Mouse (Mus musculus) 416B (cell line): Measurements from ENCODE around the gene Srbd1.

Source experiments
- DNase-seq: peaks from one replicate; pipeline ENCODE4 v3.0.0; 2011; ENCODE audit warnings: low read depth

The Srbd1 gene

DNA sequence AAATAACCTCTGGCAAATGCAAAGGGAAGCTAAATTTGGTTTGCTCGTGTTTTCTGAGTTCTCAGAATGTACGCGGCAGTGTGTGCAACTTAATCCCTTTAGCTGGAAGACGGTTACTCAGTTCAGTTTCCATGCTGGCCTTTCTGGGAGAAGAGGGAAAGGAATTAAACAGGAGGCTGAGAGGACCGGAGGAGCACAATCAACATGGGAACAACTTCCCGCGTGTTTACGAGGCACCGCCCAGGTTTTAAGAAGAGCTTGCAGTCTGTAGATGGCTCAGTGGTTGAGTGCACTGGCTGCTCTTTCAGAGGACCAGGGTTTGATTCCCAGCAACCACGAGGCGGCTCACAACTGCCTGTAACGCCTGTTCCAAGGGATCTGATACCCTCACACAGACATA is 109.8 kb downstream of the Srbd1 start:
- no peak for DNase-seq

DNA sequence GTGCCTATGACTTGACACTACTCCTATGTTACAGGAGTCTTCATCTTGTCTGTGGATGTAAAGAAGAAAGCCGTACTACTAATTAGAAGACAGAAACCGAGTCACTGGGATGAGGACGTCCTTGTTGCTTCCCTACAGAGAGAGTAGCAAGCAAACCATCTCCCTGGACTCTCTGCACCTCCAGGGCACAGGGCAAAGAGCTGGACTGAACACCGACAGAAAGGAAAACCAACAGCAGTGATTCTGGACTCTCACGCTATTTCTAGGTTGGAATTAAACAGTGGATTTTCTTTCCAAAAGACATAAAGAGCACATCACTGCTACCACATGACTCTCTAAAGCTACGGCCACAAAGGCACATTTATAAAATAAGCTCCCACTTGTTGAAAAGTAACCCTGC is 110.3 kb downstream of the Srbd1 start:
- no peak for DNase-seq

DNA sequence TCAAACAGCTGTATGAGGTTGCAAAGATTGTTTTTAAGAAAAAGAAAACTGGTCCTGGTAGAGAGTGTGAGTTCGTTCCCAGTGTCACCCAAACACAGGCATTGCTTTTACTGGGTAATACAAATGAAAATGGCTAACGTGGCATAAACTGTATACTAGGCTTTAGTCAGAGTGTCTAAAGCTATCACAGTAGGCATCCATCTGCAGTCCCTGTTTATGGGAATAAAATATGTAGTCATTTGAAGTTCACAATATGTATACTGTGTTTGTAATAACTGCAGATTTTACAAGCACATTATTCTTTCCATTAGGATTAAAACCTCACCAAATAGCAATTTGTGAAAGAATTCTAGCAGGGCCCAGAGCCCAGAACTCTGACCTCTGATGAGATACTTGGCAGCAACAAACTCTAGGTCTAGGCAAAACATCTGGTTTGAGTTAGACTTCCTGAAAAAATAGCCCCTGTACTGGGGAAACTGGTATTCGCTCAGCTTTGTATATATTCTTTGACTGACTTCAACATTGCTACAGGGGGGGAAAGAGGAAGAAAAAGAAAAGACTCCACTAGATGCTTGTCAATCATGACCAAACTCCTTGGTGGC is 112.8 kb downstream of the Srbd1 start:
- no peak for DNase-seq

DNA sequence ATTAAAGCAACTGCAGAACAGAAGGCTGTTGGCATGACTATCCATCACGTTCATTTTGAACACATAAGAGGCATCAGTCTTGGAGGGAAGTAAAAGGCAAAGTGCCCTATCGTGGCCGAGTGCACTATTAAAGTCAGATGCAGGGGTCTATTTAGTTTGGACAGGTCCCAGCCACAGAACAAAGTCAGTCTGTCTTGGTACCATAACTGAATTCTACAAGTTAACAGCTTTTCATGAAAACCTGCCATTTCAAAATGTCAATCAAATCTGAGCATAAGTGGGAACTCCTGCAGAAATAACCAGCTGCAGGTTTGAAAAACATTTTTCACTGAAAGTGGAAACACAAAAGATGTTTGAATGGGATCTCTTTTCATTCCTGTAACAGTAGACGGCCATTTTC is 115.0 kb downstream of the Srbd1 start:
- no peak for DNase-seq

DNA sequence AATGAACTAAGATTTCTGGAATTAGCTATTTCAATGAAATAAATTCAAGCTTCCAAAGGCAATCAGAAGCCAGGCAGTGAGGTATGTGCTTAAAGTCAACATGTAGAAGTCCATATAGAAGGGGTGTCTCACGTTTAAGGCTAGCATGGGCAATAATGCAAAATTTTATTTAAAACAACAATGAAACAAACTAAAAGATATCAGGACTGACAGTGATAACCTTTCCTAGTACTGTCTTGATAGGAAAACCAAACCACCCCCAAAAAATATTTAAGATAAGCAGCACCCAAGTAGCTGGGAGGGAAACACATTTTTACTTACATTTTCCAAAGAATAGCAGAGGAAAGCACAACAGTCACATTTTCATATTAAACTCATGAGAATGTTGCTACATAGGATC is 115.8 kb downstream of the Srbd1 start:
- DNase-seq, result no peak

DNA sequence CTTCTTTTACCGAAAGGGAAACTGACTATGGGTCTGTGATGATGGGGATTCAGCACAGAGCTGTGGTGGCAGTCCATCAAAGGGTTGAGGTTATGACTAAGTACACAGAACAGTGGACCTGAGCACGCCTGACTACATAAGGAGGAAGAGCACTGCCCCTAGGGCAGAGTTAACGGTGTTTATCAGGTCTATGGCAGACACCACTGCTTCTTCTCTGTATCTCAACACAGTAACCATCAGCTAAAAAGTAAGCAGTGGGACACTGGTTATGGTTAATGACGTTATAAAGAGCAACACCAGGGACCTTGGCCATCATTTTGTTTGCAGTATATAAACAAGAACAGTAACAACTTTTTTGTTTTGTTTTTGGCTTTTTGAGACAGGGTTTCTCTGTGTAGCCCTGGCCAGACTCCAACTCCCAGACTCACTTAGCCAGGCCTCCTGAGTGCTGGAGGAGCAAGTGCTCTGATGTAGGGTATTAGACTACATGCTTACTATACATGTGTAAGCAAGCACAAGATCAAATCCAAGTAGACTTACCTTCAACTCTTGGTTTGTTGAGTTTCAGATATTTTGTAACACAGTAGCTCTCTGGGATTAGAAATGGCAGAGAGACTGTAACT is 117.3 kb downstream of the Srbd1 start:
- no peak for DNase-seq

DNA sequence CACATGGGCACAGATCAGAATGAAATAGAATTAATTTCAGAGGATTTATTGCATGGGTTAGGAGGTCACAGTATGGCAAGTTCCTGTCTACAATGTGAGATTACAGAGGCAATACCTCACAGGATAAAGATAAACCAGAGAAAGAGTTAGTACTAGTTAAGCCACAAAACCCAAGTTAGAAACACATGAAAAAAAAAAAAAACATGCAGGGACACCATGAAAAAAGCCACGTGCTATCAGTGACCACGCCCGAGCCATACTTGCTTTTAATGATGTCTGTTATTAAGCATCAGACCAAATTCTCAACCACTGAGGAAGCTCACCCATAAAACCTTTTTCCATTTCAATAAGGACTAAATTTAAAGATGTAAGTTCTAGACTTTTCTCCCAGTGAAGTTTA is 120.4 kb downstream of the Srbd1 start:
- DNase-seq, result no peak

DNA sequence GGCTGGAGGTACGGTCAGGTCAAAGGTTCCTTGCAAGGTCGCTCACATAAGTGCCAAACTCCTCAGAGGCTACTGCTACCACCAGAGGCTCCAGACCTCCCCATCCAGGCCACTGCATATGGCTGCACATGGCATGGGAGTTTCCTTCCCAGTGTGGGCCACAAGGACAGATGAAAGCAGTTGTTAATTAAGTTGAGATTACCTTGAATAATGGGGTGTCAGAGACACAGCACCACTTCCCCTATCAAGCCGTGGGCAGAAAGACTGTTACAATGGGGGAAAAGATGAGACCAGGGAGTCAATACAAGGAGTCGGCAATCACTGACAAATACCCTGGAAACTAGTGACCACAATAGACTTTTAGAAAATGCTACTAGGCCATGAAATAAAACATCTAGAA is 122.6 kb downstream of the Srbd1 start:
- DNase-seq, result no peak

DNA sequence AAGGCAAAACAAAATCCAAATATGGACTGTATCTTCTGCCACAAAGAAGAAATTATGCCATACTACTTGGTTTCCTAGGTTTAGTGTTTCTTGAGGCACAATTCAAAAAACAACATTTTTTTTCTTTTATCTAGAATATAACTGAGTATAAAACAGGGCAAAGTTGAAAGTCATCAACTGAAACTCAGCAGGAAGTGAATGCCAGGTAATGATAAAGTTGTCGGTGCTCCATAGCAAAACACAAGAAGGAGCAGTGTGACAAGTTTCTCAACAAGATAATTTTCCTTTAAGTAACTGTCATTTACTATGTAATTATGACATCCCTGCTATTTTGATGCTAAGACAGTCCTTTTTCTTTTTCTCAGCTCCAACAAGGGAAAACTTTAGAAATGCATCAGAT is 123.2 kb downstream of the Srbd1 start:
- peak; percentile 25 for DNase-seq

DNA sequence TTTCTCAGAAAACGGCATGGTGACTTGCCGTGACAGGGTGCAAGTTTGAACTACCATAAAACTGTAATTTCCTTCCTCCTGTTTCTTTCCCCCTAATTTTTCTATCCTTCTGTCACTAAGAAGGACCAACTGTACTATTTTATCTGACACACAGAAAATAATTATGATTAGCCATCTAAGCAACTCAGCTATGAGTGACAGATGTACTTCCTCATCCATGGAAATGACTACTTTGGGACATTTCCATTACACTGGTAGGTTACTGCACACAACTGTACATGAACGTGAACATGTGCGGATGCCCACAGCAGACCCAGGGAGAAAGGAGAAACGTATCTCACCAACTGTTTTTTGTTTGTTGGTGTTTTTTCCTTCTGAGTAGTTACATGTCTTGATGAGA is 123.7 kb downstream of the Srbd1 start:
- DNase-seq, result no peak

DNA sequence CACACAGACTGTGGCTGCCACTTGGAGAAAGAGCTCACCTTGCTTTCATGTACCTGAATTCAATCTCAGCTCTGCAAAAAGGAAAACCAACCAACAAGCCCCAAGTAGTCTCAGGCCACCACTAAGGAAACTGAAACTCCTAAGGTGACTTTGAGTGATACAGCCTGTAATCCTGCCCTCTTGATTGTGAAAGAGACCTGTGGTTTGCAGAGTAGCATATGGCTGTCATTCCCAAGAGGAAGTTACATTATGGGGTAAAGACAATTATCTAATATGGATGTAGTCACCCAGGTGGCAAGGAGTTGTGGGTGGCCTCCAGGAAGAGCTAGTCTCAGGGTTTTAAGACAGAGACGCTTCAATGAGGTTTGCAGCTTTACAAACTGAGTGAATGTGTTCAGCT is 125.2 kb downstream of the Srbd1 start:
- DNase-seq, result peak; percentile 66

DNA sequence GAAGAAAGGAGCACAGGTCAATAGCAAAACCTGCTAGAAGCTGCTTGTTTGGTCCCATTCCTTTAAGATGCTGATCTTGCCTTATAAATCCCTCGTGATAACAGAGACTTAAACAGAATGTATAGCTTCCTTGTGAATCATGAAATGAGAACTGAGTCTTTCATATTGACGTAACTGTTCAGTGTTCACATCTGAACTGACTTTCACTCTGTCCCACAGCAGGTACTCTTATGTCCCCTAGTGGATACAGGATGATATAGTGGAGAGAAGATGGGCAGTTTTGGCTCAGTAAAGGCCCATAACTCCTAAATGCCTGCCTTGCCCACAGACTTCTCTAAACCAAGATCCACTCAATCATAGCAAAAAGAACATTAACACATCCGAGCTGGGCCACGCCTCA is 130.7 kb downstream of the Srbd1 start:
- DNase-seq, result no peak

DNA sequence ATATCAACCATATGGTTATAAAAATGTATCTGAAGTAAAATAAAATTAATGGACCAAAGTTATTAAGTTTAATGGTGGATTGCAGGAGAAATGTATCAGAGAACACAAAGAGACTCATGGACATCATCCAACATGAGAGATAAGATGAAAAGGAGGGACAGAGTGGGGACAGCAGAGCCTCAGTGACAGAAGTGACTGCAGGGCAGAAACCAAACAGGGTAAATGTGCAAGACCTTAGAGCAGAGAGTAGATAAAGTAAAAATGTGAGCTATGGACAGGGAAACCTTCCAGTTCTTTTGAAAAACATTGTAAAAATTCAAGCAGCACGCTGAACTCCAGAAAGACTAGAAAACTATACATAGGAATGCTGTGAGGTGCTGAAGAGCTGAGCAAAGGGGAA is 132.4 kb downstream of the Srbd1 start:
- DNase-seq, result no peak

DNA sequence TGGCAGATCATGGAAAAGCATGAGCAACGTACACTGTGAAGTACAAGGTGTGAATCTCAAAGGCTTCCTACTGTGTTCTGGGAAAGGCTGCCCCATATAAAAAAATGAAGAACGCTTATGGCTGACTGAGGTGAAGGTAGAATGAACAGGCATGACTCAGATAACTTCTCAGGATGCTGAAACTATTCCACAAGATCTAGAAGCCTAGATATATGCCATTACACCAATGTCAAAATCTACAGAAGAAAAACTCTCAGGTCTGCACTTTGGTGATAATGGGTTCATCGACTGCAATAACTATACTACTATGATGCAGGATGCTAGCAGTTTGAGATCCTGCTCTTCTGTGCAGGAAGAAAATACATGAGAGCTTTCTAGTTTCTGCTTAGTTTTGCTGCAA is 133.1 kb downstream of the Srbd1 start:
- no peak for DNase-seq

DNA sequence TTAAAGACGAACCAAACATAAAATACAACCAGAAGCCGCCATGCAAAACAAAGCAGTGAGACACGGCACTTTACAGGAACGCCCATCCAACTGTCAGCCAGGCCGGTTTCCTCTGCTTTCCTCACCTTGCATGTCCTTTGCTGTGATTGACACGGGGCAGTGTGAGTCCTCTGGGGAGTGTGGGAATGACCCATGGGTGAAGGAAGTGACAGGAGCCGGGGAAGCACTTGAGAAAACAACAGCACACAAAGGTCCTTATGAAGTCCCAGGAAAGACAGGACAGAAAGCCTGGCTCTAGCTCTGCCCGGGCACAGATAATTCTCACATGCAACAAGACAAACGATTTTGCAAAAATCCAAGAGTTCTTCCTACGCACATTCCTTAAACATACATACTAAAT is 136.6 kb downstream of the Srbd1 start:
- DNase-seq, result no peak

DNA sequence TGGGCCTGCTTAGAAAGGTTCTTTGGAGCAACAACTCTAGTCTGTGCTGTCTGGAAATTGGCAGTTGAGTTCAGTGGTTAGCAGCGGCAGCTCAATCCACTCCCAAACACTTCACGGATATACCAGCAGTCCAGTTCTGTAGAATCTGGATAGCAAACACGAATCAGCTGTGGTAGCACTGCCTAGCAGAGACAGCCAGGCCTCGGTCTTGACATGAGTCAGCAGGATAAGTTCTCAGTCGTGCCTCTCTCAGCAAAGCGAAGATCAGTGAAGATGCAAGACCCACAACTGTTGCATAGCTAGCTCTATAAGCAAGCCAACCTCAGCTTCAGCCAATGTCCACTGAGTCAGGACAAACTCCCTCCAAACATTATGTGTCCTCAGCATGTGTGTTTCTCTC is 142.9 kb downstream of the Srbd1 start:
- no peak for DNase-seq

DNA sequence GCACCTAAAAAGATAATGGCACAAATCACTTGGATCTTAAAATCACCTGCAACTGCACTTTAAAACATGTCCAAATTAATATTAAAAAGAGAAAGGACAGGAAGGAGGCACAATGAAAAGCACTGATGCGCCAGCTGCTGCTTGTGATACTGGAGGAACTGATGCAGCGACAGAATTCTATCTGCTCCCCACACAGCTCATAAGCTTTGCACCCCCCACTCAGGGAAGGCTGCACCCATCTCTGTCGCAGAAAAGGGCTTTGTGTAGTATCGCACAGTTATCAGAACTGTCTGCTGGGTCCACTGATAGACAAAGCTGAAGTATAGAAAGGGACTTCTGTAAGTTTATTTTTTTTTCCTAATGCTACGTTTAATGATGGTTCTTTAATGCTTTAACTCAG is 143.3 kb downstream of the Srbd1 start:
- no peak for DNase-seq

DNA sequence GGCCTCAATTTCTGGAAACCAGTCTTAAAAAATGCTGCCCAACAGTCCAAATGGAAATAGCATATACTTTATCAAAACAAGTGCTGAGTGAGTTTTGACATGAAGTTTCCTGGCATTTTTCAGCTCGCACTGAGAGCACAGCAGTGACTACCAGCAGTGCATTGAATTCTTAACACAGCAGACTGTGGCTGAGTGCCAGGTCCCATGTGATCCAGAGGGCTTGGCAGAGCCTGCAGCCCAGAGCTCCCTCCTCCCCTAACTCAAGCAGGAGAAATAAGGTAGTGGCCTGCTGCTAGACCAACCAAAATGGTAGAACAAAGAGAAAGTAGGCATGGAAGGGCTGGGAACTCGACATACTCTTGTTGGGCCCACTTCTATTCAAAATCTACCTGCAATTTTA is 149.2 kb downstream of the Srbd1 start:
- DNase-seq, result no peak

DNA sequence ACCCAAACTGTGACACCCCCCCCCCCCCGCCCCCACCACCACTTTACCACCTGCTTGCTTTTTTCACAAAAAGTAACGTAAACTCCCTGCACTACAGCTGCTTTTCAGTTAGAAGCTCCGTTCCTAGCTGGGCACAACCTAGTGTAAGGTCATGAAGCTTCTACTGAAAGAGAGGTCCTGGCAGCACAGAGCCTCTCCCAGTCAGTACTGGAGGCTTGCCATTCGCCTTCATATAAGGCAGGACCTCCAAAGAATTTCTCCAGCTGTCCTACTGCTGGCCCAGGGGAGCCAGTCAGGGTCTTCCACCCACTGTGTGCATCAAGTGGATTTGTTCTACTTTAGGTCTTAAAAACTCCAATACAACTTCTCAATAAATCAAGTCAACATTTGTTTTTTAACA is 149.9 kb downstream of the Srbd1 start:
- no peak for DNase-seq

DNA sequence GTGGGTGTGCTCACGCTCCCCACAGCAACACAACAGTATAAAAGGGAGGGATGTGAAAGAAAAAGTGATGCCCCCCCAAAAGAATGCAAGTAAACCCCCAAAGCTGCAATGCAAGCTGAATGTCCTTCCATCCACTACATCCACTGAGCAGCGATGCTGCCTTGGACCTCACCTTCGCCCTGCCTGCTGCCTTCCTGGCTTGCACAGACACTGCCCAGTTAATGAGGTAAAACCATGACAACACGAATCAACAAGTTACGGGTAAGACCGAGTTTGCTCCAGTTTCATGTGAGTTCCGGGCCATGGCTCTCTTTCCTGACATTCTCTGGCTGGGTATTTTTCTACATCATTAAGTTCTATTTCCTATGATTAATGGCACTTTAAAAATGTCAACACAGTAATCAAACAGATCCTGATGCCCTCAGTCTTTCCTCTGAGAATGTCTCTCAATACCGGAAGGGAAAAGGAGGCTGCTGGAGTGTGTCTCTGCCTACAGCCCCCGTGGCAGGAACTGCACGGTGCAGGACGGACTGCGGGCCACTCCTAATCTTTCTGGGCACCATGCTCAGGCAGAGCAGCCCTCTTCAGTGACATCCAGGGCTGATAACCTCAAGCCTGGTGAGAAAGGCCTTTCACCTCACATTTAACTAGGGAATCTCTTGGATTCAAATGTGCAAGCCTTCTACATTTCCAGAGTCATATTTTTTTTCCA is 155.8 kb downstream of the Srbd1 start:
- DNase-seq, result no peak

DNA sequence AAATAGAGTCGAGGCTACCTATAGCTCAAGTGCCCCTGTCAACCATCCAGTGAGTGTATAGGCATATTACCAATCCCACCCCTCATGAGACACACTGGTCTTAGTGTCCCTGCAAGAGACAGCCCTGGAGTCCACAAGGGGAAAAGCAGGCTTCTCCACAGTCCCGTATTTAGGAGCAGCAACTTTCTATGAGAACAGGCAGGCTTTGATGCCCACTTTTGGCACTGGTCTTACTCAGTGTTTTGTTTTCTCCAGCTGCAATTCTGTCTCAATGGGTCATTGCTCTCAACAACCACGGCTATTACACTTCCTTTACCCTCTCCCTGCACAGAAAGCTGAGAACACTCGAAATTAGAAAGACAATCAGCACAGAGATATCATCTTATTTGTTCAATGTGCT is 157.4 kb downstream of the Srbd1 start:
- DNase-seq, result no peak

DNA sequence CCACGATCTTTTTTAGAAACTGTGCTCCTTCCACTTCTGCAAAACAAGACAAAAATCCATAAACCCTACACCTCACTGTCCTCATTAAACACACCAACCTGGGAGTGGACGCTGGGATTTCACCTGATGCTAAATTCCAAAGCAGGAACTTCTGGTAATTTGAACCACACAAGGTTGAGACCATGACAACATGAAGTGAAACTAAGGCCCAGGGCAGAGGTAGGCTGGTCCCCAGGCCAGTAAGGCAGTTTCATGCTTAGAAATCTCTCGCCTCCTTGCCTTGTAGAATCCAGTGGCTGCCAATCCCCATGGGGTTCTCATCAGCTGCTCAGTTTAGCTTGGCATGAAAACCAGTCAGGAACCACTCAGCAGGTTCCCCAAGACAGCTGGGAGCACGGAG is 158.4 kb downstream of the Srbd1 start:
- DNase-seq, result no peak

DNA sequence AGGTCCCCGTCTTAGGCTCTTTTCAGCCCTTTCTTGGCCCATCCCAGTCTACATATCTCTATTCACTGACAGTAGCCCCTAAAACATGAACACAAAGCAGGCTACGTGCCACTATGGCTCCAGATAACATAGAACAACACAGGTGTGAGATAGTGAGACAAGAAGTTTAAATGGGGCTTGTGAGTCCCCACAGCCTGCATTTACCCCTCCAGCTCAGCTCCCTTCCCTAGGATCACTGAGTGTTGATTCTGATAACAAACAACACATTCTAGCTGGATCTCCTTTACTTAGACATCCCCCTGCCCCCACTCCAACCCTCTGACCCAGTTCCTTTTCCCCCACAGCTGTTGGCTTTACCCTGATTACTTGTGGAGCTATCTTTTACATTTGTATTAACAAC is 158.8 kb downstream of the Srbd1 start:
- no peak for DNase-seq

DNA sequence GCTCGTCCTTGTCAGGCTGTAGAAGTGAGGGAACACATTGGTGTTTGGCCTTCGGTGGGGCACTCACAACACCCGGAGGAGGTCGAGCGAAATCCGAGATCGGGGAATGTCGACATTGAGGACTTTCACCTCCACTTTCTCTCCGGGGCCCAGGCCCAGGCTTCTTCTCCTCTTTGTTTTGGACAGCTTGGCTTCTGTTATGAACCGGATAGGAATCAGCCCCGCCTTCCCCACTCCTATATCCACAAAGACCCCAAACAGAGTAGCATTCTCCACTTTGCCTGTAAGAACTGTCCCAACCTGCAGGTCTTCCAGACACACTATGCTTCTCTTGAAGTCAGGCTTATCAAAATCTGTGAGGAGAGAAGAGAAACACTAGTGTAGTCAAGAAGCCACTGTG is 159.8 kb downstream of the Srbd1 start:
- DNase-seq, result no peak
